ENCODE assay signal across 22 mouse cellular contexts in genomic region chr9:35118563-35118962, GRCm38 (mm10). TPM values are rescaled to one million over a fixed set of nuclear protein-coding genes. Genes with fewer than 3 reads are reported as not detected.
DNase-seq lines count a peak whose midpoint lies in the region; ATAC-seq and TF ChIP-seq lines count a peak whose summit lies in the region.
"Had no signal": no experiment of that assay in that cellular context is flagged by ENCODE, and none has a peak within 500 bp of the region (broad histone marks: within the 10 kb centered on the region; RNA-seq: fewer than 3 reads in every experiment).

No protein-coding gene starts in this region.

- no peak overlapping the region for H3K4me3 ChIP-seq in kidney, adult 2 months (ENCODE audit: insufficient read depth, low read depth, low read length)
- peak overlapping the region; percentile 46 to 48 for H3K4me3 ChIP-seq in MEL (ENCODE audit: control insufficient read depth in 1 of 2, insufficient read depth in 1 of 2, low read depth in 2 of 2, low read length in 2 of 2)
- H3K4me3 ChIP-seq in embryonic fibroblast, embryonic 13.5 days (ENCODE audit: insufficient read depth, low read length): no peak overlapping the region
- H3K4me3 ChIP-seq in liver, embryonic 15.5 days (replicated peaks): peak overlapping the region; percentile 79
- no peak overlapping the region for H3K4me3 ChIP-seq in midbrain, postnatal 0 days (ENCODE audit: low read depth, low read length)
- no peak overlapping the region for H3K4me3 ChIP-seq in neural tube, embryonic 15.5 days (replicated peaks)
- H3K4me3 ChIP-seq: forebrain, embryonic 12.5 days; hindbrain, embryonic 12.5 days; limb, embryonic 12.5 days; midbrain, embryonic 15.5 days had no signal

- WGBS in kidney, adult 2 months: 91% methylated on average over 2 of the region's 2 CpGs
- 59% methylated on average over 2 of the region's 2 CpGs for WGBS in liver, embryonic 15.5 days (ENCODE audit: insufficient replicate concordance)
- 92% methylated on average over 2 of the region's 2 CpGs for WGBS in midbrain, postnatal 0 days
- 83% methylated on average over 2 of the region's 2 CpGs for WGBS in neural tube, embryonic 15.5 days

- TF ChIP-seq EP300 in MEL (IDR thresholded peaks at IDR 0.05; ENCODE audit: low read depth in 1 of 2, low read length in 2 of 2): peak in 1 of 2 experiments; percentile 29; a peak in 1 of 4 replicates

- no peak for TF ChIP-seq POLR2A in kidney, adult 2 months (IDR thresholded peaks at IDR 0.05; ENCODE audit: low read depth, low read length)
- no peak for TF ChIP-seq POLR2A in MEL (IDR thresholded peaks at IDR 0.05; ENCODE audit: control insufficient read depth in 1 of 2, insufficient read depth in 1 of 2, low read depth in 1 of 2, low read length in 2 of 2, poor library complexity in 1 of 2)
- TF ChIP-seq POLR2A in embryonic fibroblast, embryonic 13.5 days (IDR thresholded peaks at IDR 0.05; ENCODE audit: low read depth, low read length): no peak

- TF ChIP-seq CTCF in kidney, adult 2 months (conservative IDR thresholded peaks at IDR 0.05; ENCODE audit: insufficient read depth, insufficient read length, low read depth, low read length): no peak
- TF ChIP-seq CTCF in MEL (IDR thresholded peaks at IDR 0.05 in 2 of 3, conservative IDR thresholded peaks at IDR 0.05 in 1 of 3; ENCODE audit: control insufficient read depth in 1 of 3, insufficient read depth in 1 of 3, low read depth in 2 of 3, low read length in 3 of 3, poor library complexity in 1 of 3, severe bottlenecking in 1 of 3): no peak
- TF ChIP-seq CTCF in embryonic fibroblast, embryonic 13.5 days (IDR thresholded peaks at IDR 0.05; ENCODE audit: borderline replicate concordance, insufficient read depth, low read length): no peak
- no peak for TF ChIP-seq CTCF in midbrain, postnatal 0 days (IDR thresholded peaks at IDR 0.05)

- no peaks in the 10 kb centered on the region for H3K27me3 ChIP-seq in kidney, adult 2 months (replicated peaks; ENCODE audit: control insufficient read depth, insufficient read depth, low read length)
- no peaks in the 10 kb centered on the region for H3K27me3 ChIP-seq in MEL (ENCODE audit: control insufficient read depth in 1 of 2, insufficient read depth in 2 of 2, low read length in 2 of 2)
- no peaks in the 10 kb centered on the region for H3K27me3 ChIP-seq in liver, embryonic 15.5 days
- H3K27me3 ChIP-seq in midbrain, postnatal 0 days (ENCODE audit: insufficient read depth, low read length): no peaks in the 10 kb centered on the region
- H3K27me3 ChIP-seq in neural tube, embryonic 15.5 days (replicated peaks): no peaks in the 10 kb centered on the region
- H3K27me3 ChIP-seq: forebrain, embryonic 12.5 days; heart, embryonic 13.5 days; limb, embryonic 12.5 days; midbrain, embryonic 15.5 days had no signal

- H3K27ac ChIP-seq in kidney, adult 2 months (ENCODE audit: insufficient read depth, low read depth, low read length): peak overlapping the region; percentile 39; the same call in 1 of the 2 replicates
- peak overlapping the region; percentile 97 for H3K27ac ChIP-seq in MEL (ENCODE audit: control insufficient read depth, low read depth, low read length)
- H3K27ac ChIP-seq in embryonic fibroblast, embryonic 13.5 days (ENCODE audit: insufficient read depth, low read length): peak overlapping the region; percentile 81; the same call in 1 of the 2 replicates
- peak overlapping the region; percentile 92 for H3K27ac ChIP-seq in liver, embryonic 15.5 days (replicated peaks)
- no peak overlapping the region for H3K27ac ChIP-seq in midbrain, postnatal 0 days (ENCODE audit: low read depth, low read length)
- no peak overlapping the region for H3K27ac ChIP-seq in neural tube, embryonic 15.5 days (replicated peaks)
- H3K27ac ChIP-seq: embryonic facial prominence, embryonic 10.5 days; forebrain, embryonic 12.5 days; hindbrain, embryonic 12.5 days had no signal

- peak overlapping the region; percentile 78 for H3K9ac ChIP-seq in MEL (ENCODE audit: control insufficient read depth, low read depth, low read length, poor library complexity, severe bottlenecking)
- H3K9ac ChIP-seq in liver, embryonic 15.5 days: peak overlapping the region; percentile 87
- no peak overlapping the region for H3K9ac ChIP-seq in midbrain, postnatal 0 days (replicated peaks; ENCODE audit: low read length, poor library complexity, severe bottlenecking)
- H3K9ac ChIP-seq in neural tube, embryonic 15.5 days (replicated peaks): no peak overlapping the region
- H3K9ac ChIP-seq: forebrain, embryonic 12.5 days; hindbrain, embryonic 12.5 days; limb, embryonic 12.5 days; lung, embryonic 14.5 days; midbrain, embryonic 15.5 days had no signal

- TF ChIP-seq RAD21 in MEL (IDR thresholded peaks at IDR 0.05; ENCODE audit: low read depth, low read length): no peak

- no peaks in the 10 kb centered on the region for H3K36me3 ChIP-seq in kidney, adult 2 months (ENCODE audit: control insufficient read depth, insufficient read depth, low read length)
- H3K36me3 ChIP-seq in MEL (ENCODE audit: control insufficient read depth in 1 of 2, insufficient read depth in 2 of 2, low read length in 2 of 2): peaks cover 0 to 60% of the 10 kb centered on the region in 2 experiments; a peak in 2 of 4 replicates
- peaks cover 37% of the 10 kb centered on the region for H3K36me3 ChIP-seq in liver, embryonic 15.5 days (replicated peaks)
- H3K36me3 ChIP-seq in midbrain, postnatal 0 days (ENCODE audit: insufficient read depth, low read length): peaks cover 2% of the 10 kb centered on the region; the same call in 1 of the 2 replicates
- H3K36me3 ChIP-seq in neural tube, embryonic 15.5 days: no peaks in the 10 kb centered on the region; the same call in 1 of the 2 replicates
- H3K36me3 ChIP-seq: hindbrain, embryonic 12.5 days; midbrain, embryonic 15.5 days had no signal

- H3K4me1 ChIP-seq in kidney, adult 2 months (ENCODE audit: control insufficient read depth, insufficient read depth, low read length): peaks cover 4% of the 10 kb centered on the region; the same call in 1 of the 2 replicates
- H3K4me1 ChIP-seq in MEL (ENCODE audit: control insufficient read depth in 1 of 2, insufficient read depth in 2 of 2, low read length in 2 of 2): peaks cover 19 to 53% of the 10 kb centered on the region in 2 experiments
- H3K4me1 ChIP-seq in embryonic fibroblast, embryonic 13.5 days (ENCODE audit: control insufficient read depth, insufficient read depth, low read length): peaks cover 16% of the 10 kb centered on the region; the same call in 1 of the 2 replicates
- H3K4me1 ChIP-seq in liver, embryonic 15.5 days (replicated peaks): peaks cover 96% of the 10 kb centered on the region
- peaks cover 6% of the 10 kb centered on the region for H3K4me1 ChIP-seq in midbrain, postnatal 0 days (ENCODE audit: insufficient read depth, low read length)
- peaks cover 22% of the 10 kb centered on the region for H3K4me1 ChIP-seq in neural tube, embryonic 15.5 days

- DNase-seq in kidney, adult 2 months: no peak
- no peak for DNase-seq in kidney, adult 8-10 months
- DNase-seq in MEL (ENCODE audit: low read depth, low spot score): peak; percentile 69
- DNase-seq in midbrain, postnatal 0 days (ENCODE audit: low spot score): no peak
- DNase-seq in urinary bladder, postnatal 10 days (ENCODE audit: low spot score): no peak
- DNase-seq: adrenal gland, postnatal 14 days; cerebellum, adult 11 months; cerebellum, adult 9-11 months; kidney, postnatal 25 days; layer of hippocampus, postnatal 36 days; lung, embryonic 14.5 days; right cerebral cortex, adult 18-20 months had no signal

- ATAC-seq in liver, embryonic 15.5 days (ENCODE audit: insufficient read depth): no peak
- ATAC-seq in midbrain, postnatal 0 days (ENCODE audit: low FRiP score): no peak
- no peak for ATAC-seq in neural tube, embryonic 15.5 days (ENCODE audit: low FRiP score)
- ATAC-seq: inflammation-experienced regulatory T-cells, adult 6 months; midbrain, embryonic 15.5 days had no signal

- H3K9me3 ChIP-seq in MEL (replicated peaks; ENCODE audit: insufficient read depth, low read length): no peaks in the 10 kb centered on the region
- no peaks in the 10 kb centered on the region for H3K9me3 ChIP-seq in liver, embryonic 15.5 days (replicated peaks)
- H3K9me3 ChIP-seq in midbrain, postnatal 0 days (ENCODE audit: low read length): no peaks in the 10 kb centered on the region
- H3K9me3 ChIP-seq in neural tube, embryonic 15.5 days (replicated peaks): no peaks in the 10 kb centered on the region
- H3K9me3 ChIP-seq: embryonic facial prominence, embryonic 10.5 days; forebrain, embryonic 12.5 days; heart, embryonic 13.5 days; hindbrain, embryonic 12.5 days; limb, embryonic 12.5 days; midbrain, embryonic 15.5 days had no signal

- peaks cover 56% of the 10 kb centered on the region for H3K79me2 ChIP-seq in MEL (ENCODE audit: control insufficient read depth, insufficient read depth, low read length, poor library complexity)

- peak overlapping the region; percentile 93 for H3K4me2 ChIP-seq in liver, embryonic 15.5 days
- no peak overlapping the region for H3K4me2 ChIP-seq in midbrain, postnatal 0 days (ENCODE audit: low read depth, low read length, poor library complexity, severe bottlenecking)
- H3K4me2 ChIP-seq in neural tube, embryonic 15.5 days: no peak overlapping the region
- H3K4me2 ChIP-seq: forebrain, embryonic 12.5 days had no signal

RNA-seq across cellular contexts. Expression of gene St3gal4, which starts 0.5 kb away (rescaled TPM):
- 4.7 and 5.0 TPM in 2 replicates for polyA plus RNA-seq in kidney, adult 2 months (2012; rRNA removed)
- total RNA-seq in MEL (2012; rRNA removed): 37.4 and 56.3 TPM in 2 replicates
- polyA plus RNA-seq in MEL (2012; ENCODE audit: insufficient read depth in 1 of 2, insufficient read length in 2 of 2, low read depth in 1 of 2, low replicate concordance in 2 of 2, missing spikeins in 1 of 2): 10 to 100 TPM in 1 of 2 experiments, not detected in 1; 54.2 TPM
- 21.6 and 35.4 TPM in 2 replicates for polyA plus RNA-seq in embryonic fibroblast, embryonic 13.5 days (2011; ENCODE audit: insufficient read length, low read depth, missing spikeins)
- 24.2 and 24.7 TPM in 2 replicates for polyA plus RNA-seq in liver, embryonic 15.5 days (2015; fragmentation: Nextera tagmentation; extraction: Ambion mirVana)
- 25.0 and 29.8 TPM in 2 replicates for total RNA-seq in midbrain, postnatal 0 days (2014; rRNA removed)
- polyA plus RNA-seq in midbrain, postnatal 0 days (2015; fragmentation: Nextera tagmentation; extraction: Ambion mirVana): 19.6 and 20.0 TPM in 2 replicates
- polyA plus RNA-seq in neural tube, embryonic 15.5 days (2015; fragmentation: Nextera tagmentation; extraction: Ambion mirVana): 11.4 and 15.6 TPM in 2 replicates

RNA-seq across cellular contexts. Expression of gene Dcps, which starts 57.3 kb away (rescaled TPM):
- polyA plus RNA-seq in kidney, adult 2 months (2012; rRNA removed): 36.2 and 41.1 TPM in 2 replicates
- total RNA-seq in MEL (2012; rRNA removed): 54.3 and 58.0 TPM in 2 replicates
- 100 to 1,000 TPM in 1 of 2 experiments, not detected in 1; 115 TPM for polyA plus RNA-seq in MEL (2012; ENCODE audit: insufficient read depth in 1 of 2, insufficient read length in 2 of 2, low read depth in 1 of 2, low replicate concordance in 2 of 2, missing spikeins in 1 of 2)
- polyA plus RNA-seq in embryonic fibroblast, embryonic 13.5 days (2011; ENCODE audit: insufficient read length, low read depth, missing spikeins): 21.7 and 22.3 TPM in 2 replicates
- 49.2 and 50.0 TPM in 2 replicates for polyA plus RNA-seq in liver, embryonic 15.5 days (2015; fragmentation: Nextera tagmentation; extraction: Ambion mirVana)
- total RNA-seq in midbrain, postnatal 0 days (2014; rRNA removed): 39.6 and 41.4 TPM in 2 replicates
- 56.5 and 58.4 TPM in 2 replicates for polyA plus RNA-seq in midbrain, postnatal 0 days (2015; fragmentation: Nextera tagmentation; extraction: Ambion mirVana)
- 69.1 and 73.7 TPM in 2 replicates for polyA plus RNA-seq in neural tube, embryonic 15.5 days (2015; fragmentation: Nextera tagmentation; extraction: Ambion mirVana)

Comparison
In these comparisons a context has a peak if more than half of its experiments do, and no peak if none do; other contexts are left out.
1. H3K27ac ChIP-seq: peak in kidney, adult 2 months (single experiment), MEL (single experiment), embryonic fibroblast, embryonic 13.5 days (single experiment) and liver, embryonic 15.5 days (single experiment); none in midbrain, postnatal 0 days (single experiment) and neural tube, embryonic 15.5 days (single experiment).
2. H3K4me3 ChIP-seq: peak in MEL (2 of 2) and liver, embryonic 15.5 days (single experiment); none in kidney, adult 2 months (single experiment), embryonic fibroblast, embryonic 13.5 days (single experiment), midbrain, postnatal 0 days (single experiment) and neural tube, embryonic 15.5 days (single experiment).
3. H3K9ac ChIP-seq: peak in MEL (single experiment) and liver, embryonic 15.5 days (single experiment); none in midbrain, postnatal 0 days (single experiment) and neural tube, embryonic 15.5 days (single experiment).